13 mouse cellular contexts compared by ENCODE assay signal in the genomic region with DNA sequence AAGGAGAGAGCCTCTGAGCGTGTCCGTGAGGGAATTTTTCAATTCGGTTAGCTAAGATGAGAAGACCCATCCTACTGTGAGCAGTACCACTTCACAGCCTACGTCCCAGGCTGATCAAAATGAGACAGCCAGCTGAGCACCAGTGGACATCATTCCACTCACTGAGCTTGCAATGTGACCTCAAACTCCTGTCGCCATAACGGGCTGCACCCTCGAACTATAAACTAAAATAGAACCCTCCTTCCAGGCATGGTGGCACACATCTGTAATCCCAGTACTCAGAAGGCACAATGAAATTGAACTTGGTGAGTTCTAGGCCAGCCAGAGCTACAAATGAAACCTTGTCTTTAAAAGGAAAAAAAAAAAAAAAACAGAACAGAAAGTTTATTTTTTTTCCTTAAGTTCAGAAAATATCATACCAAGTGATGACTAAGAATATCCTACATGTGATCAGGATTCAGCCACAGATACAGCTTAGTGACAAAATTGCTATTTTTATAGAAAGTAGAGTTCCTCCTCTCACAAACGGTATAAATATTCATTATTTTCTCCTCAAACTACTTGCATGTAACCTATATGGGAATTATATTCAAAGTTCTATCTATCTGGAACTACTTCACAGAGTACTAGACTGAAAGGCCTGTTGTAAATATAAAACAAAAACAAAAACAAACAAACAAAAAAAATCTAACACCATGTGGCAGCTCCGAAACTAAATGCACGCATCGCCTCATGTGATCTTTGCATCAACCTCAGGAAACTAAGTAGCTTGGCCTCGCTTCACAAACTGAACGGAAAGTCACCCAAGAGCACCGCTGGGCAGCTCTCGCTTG. TPM values are rescaled to one million over a fixed set of nuclear protein-coding genes. Genes with fewer than 3 reads are reported as not detected.
DNase-seq lines count a peak whose midpoint lies in the region; ATAC-seq lines count a peak whose summit lies in the region.
"Had no signal": no experiment of that assay in that cellular context is flagged by ENCODE, and none has a peak within 500 bp of the region (broad histone marks: within the 10 kb centered on the region; RNA-seq: fewer than 3 reads in every experiment).

No protein-coding gene starts in this region.

- no peak overlapping the region for H3K4me3 ChIP-seq in embryonic facial prominence, embryonic 13.5 days
- no peak overlapping the region for H3K4me3 ChIP-seq in embryonic facial prominence, embryonic 10.5 days
- no peak overlapping the region for H3K4me3 ChIP-seq in kidney, embryonic 15.5 days (replicated peaks)
- H3K4me3 ChIP-seq: erythroblast, embryonic 14.5 days; limb, embryonic 12.5 days; megakaryocyte, embryonic 14.5 days had no signal

- H3K27ac ChIP-seq in embryonic facial prominence, embryonic 13.5 days, result peak overlapping the region; percentile 9; the same call in 1 of the 2 replicates
- no peak overlapping the region for H3K27ac ChIP-seq in embryonic facial prominence, embryonic 10.5 days (replicated peaks)
- peak overlapping the region; percentile 67 for H3K27ac ChIP-seq in kidney, embryonic 15.5 days
- H3K27ac ChIP-seq: limb, embryonic 12.5 days had no signal

- ATAC-seq in embryonic facial prominence, embryonic 13.5 days (ENCODE audit: insufficient number of reproducible peaks, insufficient read depth, low FRiP score, low TSS enrichment, low read depth), result no peak
- ATAC-seq in kidney, embryonic 15.5 days (replicated peaks; ENCODE audit: low FRiP score), result no peak
- ATAC-seq: Patski had no signal

- H3K27me3 ChIP-seq in embryonic facial prominence, embryonic 13.5 days, result no peaks in the 10 kb centered on the region
- H3K27me3 ChIP-seq in embryonic facial prominence, embryonic 10.5 days (replicated peaks; ENCODE audit: low read depth, poor library complexity, severe bottlenecking), result no peaks in the 10 kb centered on the region
- no peaks in the 10 kb centered on the region for H3K27me3 ChIP-seq in kidney, embryonic 15.5 days
- H3K27me3 ChIP-seq: limb, embryonic 12.5 days; Patski had no signal

- peaks cover 25% of the 10 kb centered on the region for H3K4me1 ChIP-seq in embryonic facial prominence, embryonic 13.5 days
- H3K4me1 ChIP-seq in embryonic facial prominence, embryonic 10.5 days, result peaks cover 6% of the 10 kb centered on the region; the same call in 1 of the 2 replicates
- H3K4me1 ChIP-seq in kidney, embryonic 15.5 days, result peaks cover 33% of the 10 kb centered on the region

- H3K9ac ChIP-seq in embryonic facial prominence, embryonic 13.5 days, result no peak overlapping the region
- H3K9ac ChIP-seq in kidney, embryonic 15.5 days, result no peak overlapping the region
- H3K9ac ChIP-seq: limb, embryonic 12.5 days had no signal

- WGBS in embryonic facial prominence, embryonic 13.5 days, result 90% methylated on average over 15 of the region's 15 CpGs
- WGBS in embryonic facial prominence, embryonic 10.5 days, result 92% methylated on average over 15 of the region's 15 CpGs
- 89% methylated on average over 15 of the region's 15 CpGs for WGBS in kidney, embryonic 15.5 days

- H3K9me3 ChIP-seq in embryonic facial prominence, embryonic 13.5 days, result no peaks in the 10 kb centered on the region
- H3K9me3 ChIP-seq in embryonic facial prominence, embryonic 10.5 days, result no peaks in the 10 kb centered on the region
- H3K9me3 ChIP-seq in kidney, embryonic 15.5 days (replicated peaks), result no peaks in the 10 kb centered on the region
- H3K9me3 ChIP-seq: limb, embryonic 12.5 days had no signal

- no peak for DNase-seq in embryonic facial prominence, embryonic 10.5 days (ENCODE audit: low spot score)
- no peak for DNase-seq in kidney, adult 11 months
- peak; percentile 34 for DNase-seq in right cerebral cortex, postnatal 25 days
- DNase-seq in right cerebral cortex, postnatal 10 days (ENCODE audit: low spot score in 2 of 2), result no peak
- peak; percentile 59 for DNase-seq in telencephalon, adult 2 months (ENCODE audit: low read depth, low spot score)
- no peak for DNase-seq in gastrocnemius, adult 8-10 months (ENCODE audit: low spot score in 2 of 2)
- DNase-seq: cerebellum, postnatal 10 days had no signal

- no peak overlapping the region for H3K4me2 ChIP-seq in embryonic facial prominence, embryonic 13.5 days
- no peak overlapping the region for H3K4me2 ChIP-seq in kidney, embryonic 15.5 days
- H3K4me2 ChIP-seq: limb, embryonic 12.5 days had no signal

- H3K36me3 ChIP-seq in embryonic facial prominence, embryonic 13.5 days, result no peaks in the 10 kb centered on the region
- no peaks in the 10 kb centered on the region for H3K36me3 ChIP-seq in embryonic facial prominence, embryonic 10.5 days (replicated peaks)
- H3K36me3 ChIP-seq in kidney, embryonic 15.5 days, result no peaks in the 10 kb centered on the region
- H3K36me3 ChIP-seq: limb, embryonic 12.5 days had no signal

RNA-seq across cellular contexts. Expression of a gene that starts 50.9 kb away (rescaled TPM):
- polyA plus RNA-seq in embryonic facial prominence, embryonic 13.5 days (2015; fragmentation: Nextera tagmentation; extraction: Ambion mirVana), result 56.0 and 61.2 TPM in 2 replicates
- 29.2 and 29.3 TPM in 2 replicates for polyA plus RNA-seq in embryonic facial prominence, embryonic 10.5 days (2016; fragmentation: Nextera tagmentation; extraction: Ambion mirVana)
- polyA plus RNA-seq in kidney, embryonic 15.5 days (2015; fragmentation: Nextera tagmentation; extraction: Ambion mirVana), result 95.2 and 95.3 TPM in 2 replicates
- total RNA-seq in gastrocnemius, adult 8-10 months (2022), result 10 to 100 TPM in 2 of 4 experiments, 1 to 10 TPM in 2; 6.3 to 12.7 (median 10.6) TPM

Comparison
In these comparisons a context has a peak if more than half of its experiments do, and no peak if none do; other contexts are left out.
1. DNase-seq: peak in right cerebral cortex, postnatal 25 days (single experiment) and telencephalon, adult 2 months (single experiment); none in embryonic facial prominence, embryonic 10.5 days (single experiment), kidney, adult 11 months (single experiment), right cerebral cortex, postnatal 10 days (0 of 2) and gastrocnemius, adult 8-10 months (0 of 2).